Mouse (Mus musculus) right cerebral cortex, adult 18-20 months (tissue): Measurements from ENCODE around the gene Filip1l.
"Not testable (repeated sequence)": the region's sequence is repeated elsewhere in the genome, so short reads cannot be mapped to it uniquely, and the experiment has no call there.

ENCODE experiments used
- DNase-seq: peaks from one replicate; pipeline ENCODE4 v3.0.0; 2022; ENCODE audit warnings: mixed read lengths

Gene Filip1l

DNA sequence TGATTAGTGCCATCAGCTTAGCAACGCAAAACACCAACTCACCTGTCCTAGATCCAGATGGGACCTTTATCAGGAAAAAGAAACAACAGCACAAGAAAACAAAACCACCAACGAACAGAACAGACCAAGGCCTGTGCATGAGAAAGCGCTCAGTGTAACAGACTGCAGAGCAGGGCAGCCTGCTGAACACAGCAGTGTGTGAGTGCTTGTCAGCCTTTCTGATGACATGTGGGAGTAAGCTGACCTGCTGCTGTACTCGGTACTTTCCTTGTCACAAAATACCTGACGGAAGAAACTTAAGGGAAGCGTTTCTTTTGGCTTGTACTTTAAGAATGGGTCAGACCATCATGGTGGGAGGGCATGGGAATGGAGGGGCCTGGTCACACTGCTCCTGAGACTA is 3.6 kb downstream of the Filip1l start:
- no peak for DNase-seq

DNA sequence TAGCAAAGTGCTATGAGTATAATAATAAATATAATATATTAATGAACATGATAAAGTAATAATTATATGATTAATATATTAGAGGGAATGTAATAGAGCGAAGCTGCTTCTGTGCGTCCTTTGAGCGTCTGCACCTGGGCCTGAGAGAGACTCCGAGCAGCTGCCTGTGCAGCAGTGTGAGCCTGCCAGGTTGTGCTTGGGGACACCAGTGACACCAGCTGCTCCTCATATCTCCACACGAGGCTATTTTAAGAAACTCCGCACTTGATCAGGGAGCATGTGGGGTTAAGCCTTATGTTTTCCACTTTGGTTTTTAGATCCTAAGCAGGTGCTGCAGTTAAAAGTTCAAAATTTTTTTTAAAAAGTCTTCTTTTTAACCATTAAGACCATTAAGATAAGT is 4.1 kb downstream of the Filip1l start:
- DNase-seq: no peak

DNA sequence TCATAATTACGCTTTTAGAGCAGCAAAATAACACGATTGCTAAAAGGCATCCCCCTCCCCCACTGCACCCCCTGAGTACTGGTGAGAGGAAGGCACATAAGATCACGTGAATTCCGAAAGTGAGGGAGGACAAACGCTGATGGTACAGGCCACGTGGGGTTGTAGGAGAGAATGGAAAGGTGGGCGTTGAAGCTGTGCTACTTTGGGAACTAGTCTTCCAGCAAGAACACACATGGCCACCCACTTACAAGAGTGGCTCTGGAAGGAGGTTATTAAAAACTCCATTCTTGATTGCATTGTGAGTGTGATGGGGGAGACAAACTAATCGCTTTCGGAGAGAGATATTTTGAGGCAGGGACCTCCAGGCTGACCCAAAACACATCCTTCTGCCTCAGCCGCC is 6.4 kb downstream of the Filip1l start:
- peak; percentile 79 for DNase-seq

DNA sequence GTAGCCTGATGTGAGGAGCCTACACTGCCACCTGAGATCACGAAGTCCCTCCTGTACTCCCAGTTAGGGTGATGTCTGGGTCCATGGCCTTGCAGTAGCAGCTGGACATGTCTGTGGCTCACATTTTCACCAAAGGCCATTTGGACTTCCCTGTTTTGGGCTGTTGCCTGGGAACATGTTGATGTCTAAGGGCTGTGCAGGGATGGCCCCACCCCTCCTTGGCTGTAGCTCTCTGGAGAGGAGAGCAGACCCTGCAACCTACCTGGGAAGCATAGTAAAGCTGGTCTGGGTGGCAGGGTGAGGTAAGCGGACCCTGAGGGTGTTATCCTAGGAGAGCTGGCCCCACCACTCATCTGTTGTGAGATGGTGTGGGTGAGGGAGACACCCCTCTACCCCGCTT is 7.9 kb downstream of the Filip1l start:
- no peak for DNase-seq

DNA sequence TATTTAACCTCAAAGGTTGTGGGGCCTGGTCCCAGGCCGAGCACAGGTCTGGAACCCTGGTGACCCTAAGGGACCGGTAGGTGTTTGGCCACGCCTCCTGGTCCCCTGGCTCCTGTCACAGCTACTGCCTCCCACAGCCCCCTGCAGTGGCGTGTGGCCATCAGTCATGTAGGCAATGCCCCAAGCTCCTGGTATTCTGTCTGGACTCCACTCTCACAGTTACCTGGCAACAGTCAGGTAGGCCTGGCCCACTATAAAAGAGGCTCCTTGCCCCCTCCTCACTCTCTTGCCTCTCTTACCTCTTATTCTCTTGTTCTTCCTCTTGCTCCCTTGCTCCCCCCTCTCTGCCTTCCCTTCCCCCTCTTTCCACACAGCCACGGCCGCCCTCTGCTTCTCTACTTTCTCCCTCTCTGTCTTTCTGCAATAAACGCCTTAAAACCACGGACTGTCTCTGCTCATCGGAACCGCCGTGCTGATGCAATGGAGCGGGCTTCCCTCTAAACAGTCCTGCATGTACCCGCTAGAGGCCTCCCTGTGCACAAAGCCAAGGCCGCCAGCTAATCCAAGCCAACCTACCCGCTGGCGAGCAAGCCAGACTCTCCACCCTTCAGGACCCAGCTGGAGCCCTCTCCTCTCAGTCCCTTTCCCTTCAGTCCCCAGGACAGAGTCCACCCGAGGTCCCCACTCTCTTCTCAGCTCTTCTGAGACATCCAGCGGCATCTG is 9.9 kb downstream of the Filip1l start:
- peak; percentile 41 for DNase-seq

DNA sequence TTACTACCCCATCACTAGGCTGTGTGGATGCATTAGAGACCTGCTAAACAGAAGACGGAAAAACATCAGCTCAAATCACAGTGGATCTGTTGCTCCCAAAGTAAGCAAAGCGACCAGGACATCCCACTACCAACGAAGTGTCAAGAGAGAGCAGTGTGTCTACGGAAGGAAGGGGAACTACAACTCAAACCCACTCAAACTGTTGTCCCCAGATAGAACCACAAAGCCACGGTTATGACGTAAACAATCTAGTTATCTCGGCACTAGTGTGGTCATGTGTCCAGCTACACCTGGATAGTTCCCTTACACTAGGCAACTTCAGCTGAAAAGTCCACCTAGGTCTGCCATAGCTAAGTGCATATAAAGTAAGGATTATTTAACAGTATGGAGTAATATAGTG is 11.6 kb downstream of the Filip1l start:
- no peak for DNase-seq

DNA sequence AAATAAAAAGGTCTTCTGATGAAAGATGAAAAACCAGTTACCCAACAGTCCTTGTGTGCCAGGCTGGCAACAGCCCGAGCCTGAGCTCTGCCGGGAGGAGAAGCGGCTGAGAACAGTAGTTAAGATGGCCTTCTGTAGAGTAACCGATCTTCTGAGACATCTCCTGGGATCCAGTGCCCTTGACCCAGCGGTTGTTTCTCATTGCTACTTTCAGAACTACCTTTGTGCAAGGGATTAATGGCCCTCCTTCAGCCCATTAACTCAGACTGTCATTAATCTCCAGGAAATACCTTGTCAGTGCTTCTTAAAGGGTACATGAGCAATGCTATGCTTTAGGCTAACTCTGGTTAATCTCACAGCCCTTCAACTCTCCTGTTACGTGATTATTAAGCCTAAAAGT is 13.2 kb downstream of the Filip1l start:
- DNase-seq: no peak

DNA sequence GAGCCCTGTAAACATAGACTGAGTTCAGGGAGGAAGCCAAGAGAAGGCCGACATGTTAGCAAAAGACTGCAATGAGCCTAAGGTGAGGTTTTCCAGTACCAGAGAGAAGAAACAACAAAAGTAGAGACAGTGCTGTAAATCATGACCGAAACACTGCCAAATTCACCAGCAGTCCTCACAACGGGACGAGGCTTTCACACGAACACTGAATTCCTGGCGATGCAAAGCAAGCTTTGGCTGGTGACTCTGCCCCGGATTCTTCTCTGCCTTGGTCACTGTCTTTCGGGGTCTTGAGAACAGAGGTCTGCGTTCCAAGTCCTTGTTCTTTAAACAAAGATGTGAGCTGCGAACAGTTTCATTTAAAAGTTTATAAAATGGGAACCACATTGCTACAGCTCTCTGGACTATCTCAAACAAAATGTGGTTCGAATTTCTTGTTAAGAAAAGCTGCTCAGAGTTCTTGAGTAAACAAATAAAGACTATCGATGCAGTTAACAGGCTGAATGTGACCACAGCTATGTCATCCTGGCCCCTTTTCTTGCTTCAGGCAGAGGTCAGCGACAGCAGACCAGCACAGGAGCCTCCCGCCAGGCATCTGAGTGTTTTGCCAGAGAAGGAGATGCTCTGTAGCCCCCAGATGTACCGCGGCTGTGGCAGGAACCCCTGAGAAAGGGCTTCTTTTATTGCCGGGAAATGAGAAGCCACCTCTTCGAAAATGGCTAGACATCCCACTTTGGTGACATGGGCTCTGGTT is 14.2 kb downstream of the Filip1l start:
- DNase-seq: no peak

DNA sequence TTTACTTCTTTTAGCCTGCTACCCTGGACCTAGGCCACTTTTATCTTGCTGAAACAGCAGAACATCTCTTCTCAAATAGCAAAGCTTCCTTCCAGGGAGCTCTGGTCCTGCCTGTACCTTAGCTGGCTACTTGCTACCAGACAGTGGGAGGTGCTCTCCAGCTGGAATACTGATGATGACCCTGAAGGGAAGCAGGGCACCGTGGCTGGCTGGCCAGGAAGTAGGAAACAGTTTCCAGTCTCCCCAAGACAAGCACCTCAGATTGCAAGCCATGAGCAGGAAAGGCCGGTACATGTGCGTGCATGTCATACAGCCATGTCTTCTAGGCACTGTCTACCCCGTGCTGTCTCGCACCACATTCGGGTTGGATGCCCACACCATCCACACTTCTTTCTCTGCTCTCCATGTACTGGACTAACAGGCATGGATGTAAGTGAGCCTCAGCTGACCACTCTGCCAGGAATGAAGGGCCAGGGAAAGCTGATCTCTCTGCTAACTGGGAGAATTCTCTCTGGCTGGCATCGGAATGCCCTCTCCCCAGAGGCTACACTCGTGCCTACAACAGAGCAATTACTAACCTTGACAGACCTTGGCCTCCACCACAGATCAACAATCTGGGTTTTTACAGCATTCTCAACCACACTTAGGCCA is 17.1 kb downstream of the Filip1l start:
- no peak for DNase-seq

DNA sequence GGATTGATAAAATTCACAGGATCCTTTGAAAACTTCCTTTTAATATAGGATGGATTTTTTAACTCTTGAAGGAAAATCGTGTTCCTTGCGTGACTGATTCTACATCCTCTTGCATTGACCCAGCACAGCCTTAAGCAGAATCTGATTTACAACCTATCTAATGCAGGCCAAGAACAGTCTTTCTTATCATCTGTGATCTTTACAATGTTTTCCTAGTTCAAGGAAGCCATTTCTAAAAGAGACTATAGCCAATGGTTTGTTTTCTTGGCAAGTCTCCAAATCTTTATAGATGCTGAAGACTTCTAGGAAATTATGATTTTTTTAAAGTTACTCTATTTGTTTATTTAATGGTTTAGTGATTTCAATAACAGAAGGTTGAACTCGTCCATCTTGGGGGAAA is 19.3 kb downstream of the Filip1l start:
- no peak for DNase-seq

DNA sequence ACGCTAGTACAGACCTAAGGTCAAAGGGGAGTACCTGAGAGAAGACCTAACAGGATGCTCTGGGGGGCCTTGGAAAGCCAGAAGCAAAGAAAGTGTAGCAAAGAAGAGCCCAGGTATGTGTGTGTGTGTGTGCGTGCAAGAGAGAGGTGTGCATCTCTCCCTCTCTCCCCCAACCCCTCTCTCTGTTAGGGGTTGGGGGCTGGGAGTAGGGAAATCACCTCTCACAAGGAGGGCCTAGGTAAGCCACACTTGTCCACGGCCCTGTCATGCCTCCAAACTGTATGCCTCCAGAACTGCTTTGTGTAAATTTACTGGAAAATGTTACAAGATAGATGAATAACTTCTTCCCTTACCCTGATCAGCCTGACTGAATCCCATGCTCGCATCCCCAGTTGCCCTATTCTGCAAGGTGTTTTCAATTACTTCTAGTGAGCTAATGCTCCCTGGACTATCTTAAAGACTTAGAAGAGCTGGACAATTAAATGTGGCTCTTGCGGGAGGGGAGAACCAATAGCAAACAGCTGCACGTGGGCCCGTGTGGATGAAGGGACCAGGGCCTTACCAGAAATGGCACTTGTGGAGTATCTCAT is 22.4 kb downstream of the Filip1l start:
- DNase-seq: no peak

DNA sequence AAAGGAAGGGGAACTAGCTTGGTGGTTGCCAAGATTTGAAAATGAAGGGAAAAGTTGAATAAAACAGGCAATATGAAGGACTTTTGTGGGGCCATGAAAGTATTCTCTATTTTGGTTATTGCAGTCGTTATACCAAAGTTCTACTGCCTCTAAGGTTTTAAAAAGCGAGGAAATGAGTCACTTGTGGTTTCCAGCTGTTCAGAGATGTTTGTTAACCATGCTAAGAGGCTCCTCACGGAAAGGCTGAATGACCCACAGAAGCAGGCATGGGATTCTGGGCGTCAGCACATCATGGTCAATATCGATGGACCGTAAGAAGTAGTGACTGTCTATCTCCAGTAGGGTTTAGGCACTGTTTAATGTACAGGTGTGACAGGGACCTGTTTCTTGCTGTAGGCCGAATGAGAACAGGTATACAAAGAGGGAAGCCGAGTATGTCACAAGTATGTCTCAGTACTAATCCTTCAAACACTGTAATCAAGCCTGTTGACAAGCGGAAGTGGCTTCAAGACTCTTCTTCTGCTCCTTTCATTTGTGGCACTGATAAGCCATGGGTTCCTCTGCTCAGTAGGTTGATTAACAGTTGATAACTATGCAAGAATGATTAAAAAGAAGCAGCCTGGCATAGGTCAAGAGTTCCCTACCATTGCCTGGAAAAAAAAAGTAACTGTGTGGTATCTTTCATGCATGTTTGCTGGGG is 25.9 kb downstream of the Filip1l start:
- no peak for DNase-seq

DNA sequence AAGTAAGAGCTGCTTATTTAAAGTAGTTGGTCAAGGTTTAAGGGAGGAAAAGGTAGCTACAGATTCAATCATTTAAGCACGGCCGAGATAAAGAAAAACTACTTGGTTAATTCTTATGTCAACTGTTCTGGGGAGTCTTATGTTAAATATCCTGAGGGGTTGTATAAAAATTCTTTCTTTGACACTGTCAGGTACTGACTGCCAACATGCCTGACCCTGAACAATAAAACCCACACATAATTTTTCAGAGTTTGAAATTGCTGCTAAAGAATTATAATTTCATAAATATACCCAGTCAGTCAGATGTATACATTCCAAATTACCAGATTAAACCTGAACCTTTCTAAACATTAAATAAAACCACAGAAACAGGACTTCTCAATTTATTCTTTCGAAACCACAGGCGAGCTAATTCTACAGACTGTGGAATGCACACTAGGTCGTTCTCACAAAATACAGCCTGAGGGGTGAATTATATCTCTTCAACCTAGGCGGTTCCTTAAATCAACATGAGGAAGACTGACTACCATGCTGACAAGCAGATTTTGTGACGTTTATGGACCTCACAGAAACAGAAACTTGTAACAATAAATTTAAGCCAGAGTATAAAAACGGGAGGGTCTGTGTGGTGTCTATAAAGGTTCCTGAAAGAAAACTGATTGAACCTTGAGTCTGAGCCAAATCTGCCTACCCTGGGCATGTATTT is 30.5 kb downstream of the Filip1l start:
- DNase-seq: no peak

DNA sequence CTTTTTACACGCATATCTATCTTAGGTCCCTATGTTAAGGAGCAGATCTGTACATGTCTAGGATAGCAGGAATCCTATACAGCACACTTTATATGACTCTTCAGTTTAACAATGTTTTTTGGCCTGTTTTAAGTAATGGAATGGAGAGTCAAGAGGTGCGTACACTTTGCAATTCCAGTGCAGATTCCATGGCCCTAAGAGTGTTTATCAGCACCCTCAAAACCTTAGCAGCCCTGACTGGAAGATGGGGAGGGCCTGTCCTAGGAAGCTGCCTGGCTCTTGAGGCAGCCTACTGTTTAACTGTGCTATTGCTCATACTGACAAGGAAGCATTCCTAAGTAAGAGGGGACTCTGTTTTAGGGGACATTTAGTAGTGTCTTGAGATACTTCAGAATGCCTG is 31.4 kb downstream of the Filip1l start:
- DNase-seq: no peak

DNA sequence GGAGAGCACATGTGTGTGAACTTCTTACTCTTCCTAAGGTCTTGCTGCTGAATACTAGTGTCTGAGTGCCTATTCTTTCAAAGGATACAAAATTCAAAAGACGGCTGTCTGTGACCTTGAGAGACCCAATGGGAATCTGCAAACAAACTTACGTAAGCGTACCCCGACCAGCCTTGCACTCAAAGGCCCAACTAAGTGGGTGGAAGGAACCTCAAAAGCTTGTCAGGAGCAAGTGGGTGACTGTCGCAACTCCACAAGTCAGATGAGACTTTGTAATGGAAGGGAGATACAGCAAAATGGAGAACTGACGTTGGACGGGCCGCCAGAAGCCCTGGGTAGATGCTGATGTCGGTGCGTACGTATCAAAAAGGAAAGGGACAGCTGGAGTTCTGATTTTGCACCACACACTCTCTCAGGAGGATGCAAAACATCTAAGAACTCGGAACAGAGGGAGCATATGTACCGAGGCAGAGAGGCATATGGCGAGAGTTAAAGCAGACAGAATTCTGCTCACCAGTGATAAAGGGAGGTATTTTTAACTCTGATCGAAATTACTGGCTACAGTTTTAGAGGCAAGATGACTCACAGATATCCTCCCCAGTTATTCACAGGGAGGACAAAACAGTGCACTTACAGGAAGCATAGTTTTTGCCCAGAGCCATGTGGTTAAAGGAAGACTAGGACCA is 36.8 kb downstream of the Filip1l start:
- DNase-seq: peak; percentile 85

DNA sequence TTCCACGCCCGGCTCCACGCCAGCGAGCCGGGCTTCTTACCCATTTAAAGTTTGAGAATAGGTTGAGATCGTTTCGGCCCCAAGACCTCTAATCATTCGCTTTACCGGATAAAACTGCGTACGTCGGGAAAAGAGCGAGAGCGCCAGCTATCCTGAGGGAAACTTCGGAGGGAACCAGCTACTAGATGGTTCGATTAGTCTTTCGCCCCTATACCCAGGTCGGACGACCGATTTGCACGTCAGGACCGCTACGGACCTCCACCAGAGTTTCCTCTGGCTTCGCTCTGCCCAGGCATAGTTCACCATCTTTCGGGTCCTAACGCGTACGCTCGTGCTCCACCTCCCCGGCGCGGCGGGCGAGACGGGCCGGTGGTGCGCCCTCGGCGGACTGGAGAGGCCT is 38.3 kb downstream of the Filip1l start:
- not testable (repeated sequence) for DNase-seq

DNA sequence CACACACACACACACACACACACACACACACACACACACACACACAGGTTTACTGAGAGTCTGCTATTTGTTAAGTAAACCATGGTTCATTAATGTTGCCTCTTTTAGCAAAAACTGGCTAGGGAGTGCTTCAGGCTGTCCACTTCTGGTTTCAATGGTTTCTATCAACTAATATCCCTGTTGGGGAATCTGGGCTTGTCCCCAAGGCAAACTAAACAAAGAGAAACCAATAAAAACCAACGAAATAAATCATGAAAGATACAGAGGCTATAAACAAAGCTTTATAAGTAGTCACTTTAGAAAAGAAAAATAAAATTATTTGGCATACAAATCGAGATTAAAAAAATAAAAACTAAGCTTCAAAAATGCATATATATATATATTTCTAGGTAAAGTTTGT is 39.6 kb downstream of the Filip1l start:
- no peak for DNase-seq

DNA sequence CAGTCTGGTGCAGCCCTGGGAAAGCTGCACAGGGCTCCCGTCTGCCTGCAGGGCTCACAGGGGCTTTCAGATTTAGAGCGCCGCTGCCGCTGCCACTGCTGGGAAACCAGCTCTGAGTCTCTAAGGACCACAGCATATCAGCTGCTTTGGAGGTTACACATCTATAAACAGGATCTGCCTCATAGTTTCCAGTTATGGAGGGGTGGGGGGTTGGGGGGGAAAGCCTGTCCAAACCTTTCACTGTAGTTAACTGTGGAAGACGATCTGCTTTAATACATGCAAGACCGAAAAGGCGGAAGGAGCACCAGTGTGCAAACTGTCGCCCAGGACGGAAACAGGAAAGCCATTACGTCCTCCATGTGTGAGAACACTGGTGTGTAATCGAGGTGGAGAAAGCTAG is 40.3 kb downstream of the Filip1l start:
- no peak for DNase-seq

DNA sequence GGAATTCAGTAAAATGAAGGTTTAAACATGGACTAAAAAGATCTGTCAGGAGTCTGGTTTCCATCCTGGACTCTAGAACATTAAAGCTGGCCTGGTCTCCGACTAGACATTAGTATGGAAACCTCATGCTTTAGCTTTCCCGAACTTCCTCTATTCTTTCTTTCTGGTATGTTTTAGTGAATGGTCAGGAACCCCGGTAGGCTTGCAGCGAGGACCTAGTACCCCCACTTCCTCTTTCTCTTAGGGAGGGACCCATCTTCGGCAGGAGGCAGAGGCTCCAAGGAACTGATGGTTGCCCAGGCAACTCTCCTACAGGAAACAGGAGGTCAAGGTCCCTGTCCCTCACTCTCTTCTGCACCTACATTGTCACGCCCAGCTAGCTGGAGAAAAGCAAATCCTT is 43.4 kb downstream of the Filip1l start:
- DNase-seq: no peak

DNA sequence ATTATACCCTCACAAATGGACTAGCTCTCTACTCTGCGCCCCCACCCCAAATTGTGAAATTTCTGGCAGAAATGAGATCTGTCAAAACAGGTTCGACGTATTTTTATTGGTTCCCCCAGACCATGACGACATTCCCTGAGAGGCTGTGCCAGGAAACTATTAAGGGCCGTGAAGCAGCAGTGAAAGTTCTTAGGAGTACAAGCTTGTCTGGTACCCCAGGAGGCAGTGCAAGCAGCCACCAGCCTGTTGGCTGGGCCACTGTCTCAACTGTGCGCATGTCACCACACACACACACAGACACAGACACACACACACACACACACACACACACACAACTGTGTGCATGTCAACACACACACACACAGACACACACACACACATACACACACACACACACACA is 45.0 kb downstream of the Filip1l start:
- no peak for DNase-seq

DNA sequence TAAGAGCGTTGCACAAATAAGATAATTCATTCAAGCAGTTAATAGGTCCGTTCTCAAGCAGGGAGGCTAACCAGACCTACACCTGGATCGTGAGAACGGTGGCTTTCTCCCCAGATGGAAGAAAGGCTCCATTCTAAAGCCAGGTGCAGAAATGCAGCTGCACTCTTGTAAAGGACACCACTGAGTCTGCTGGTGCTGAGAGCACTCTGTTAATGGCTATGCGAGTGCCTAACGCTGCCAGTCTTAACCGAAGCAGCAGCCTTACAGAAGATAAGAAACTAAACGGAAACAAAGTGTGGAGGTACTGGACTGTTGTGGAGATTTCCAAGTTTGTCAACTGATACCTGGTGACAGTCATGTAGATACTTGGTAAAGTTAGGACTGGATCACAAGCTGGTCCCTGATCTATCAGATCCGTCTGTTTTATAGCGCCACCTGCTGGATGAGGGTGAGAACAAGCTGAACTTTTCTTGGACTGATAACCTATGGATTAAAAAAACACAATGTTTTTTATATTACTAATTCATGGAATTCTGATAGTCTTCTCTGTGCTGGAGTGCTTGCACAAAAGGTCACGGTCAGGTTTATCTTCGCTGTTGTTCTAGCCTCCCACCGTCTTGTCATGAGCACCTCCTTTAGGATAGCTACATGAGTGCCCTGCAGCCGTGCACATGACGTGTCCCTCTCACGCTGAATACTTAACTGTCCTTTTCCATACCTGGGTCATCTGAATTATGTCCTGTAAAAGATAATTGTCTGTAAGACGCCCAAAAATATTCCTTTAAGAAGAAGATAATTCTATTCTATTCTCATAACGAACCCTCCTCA is 45.7 kb downstream of the Filip1l start:
- peak; percentile 64 for DNase-seq
